Mouse (Mus musculus) stomach, embryonic 16.5 days (tissue): Measurements from ENCODE around the gene Zfp316. TPM values are rescaled to one million over a fixed set of nuclear protein-coding genes. Genes with fewer than 3 reads are reported as not detected.

ENCODE experiments used
- ATAC-seq: fragments of 200-750 bp; cut with Nextera tagmentation; 2 replicates; pipeline ENCODE4 v1.8.0; 2017; ENCODE audit warnings: moderate number of reproducible peaks, moderate TSS enrichment; ENCODE audit not compliant: insufficient read depth, low FRiP score
- H3K27ac ChIP-seq: fragments of 300-500 bp; sonication (generic); 2 replicates; pipeline ENCODE4 v1.5.1; 2014; ENCODE audit warnings: low read length
- H3K27me3 ChIP-seq: fragments of 300-500 bp; sonication (generic); 2 replicates; pipeline ENCODE4 v1.6.1; 2014; ENCODE audit warnings: low read length, control low read depth, mixed read lengths; ENCODE audit not compliant: control insufficient read depth, insufficient read depth
- H3K36me3 ChIP-seq: fragments of 300-500 bp; sonication (generic); 2 replicates; pipeline ENCODE4 v1.6.1; 2014; ENCODE audit warnings: low read length; ENCODE audit not compliant: control insufficient read depth, insufficient read depth
- H3K4me1 ChIP-seq: fragments of 300-500 bp; sonication (generic); 2 replicates; pipeline ENCODE4 v1.6.1; 2014; ENCODE audit warnings: low read length, control low read depth, mixed read lengths; ENCODE audit not compliant: control insufficient read depth, insufficient read depth
- H3K4me2 ChIP-seq: fragments of 300-500 bp; sonication (generic); 2 replicates; pipeline ENCODE4 v1.6.1; 2014; ENCODE audit warnings: low read depth, low read length, mixed read lengths
- H3K4me3 ChIP-seq: fragments of 300-500 bp; sonication (generic); replicated peaks from 2 replicates; pipeline ENCODE4 v1.5.1; 2014; ENCODE audit warnings: mild to moderate bottlenecking, low read length
- H3K9ac ChIP-seq: fragments of 300-500 bp; sonication (generic); 2 replicates; pipeline ENCODE4 v1.6.1; 2014; ENCODE audit warnings: low read length
- H3K9me3 ChIP-seq: fragments of 300-500 bp; sonication (generic); replicated peaks from 2 replicates; pipeline ENCODE4 v1.6.1; 2016; ENCODE audit warnings: low read length, control low read depth; ENCODE audit not compliant: control insufficient read depth
- WGBS: fragments of 180-500 bp; shearing (Covaris S2); extraction: QIAGEN DNeasy Blood & Tissue Kit; methylation state at CpG from one replicate; pipeline ENCODE4 v1.1.7; 2014; 5-methylcytosine and 5-hydroxymethylcytosine counted together
- polyA plus RNA-seq: library from polyadenylated mRNA; unstranded; fragments of >200 nt; fragmentation: Nextera tagmentation; extraction: Ambion mirVana; gene quantifications from 2 replicates; pipeline ENCODE4 v1.2.1, GENCODE M21; 2015

The Zfp316 gene
- polyA plus RNA-seq, 1 experiment from 2014 or later, result 0.74 TPM

GRCm38 (mm10) chr5:143292879-143293278 is 23.1 kb upstream of the Zfp316 start:
- ATAC-seq, result peak; percentile 12; the same call in 1 of the 2 replicates
- Histone ChIP-seq H3K4me3 (peak overlapping the region; percentile 52), H3K36me3 (no peaks in the 10 kb centered on the region), H3K27me3 (peaks cover 58% of the 10 kb centered on the region), H3K4me1 (peaks cover 12% of the 10 kb centered on the region), H3K4me2 (peak overlapping the region; percentile 82), H3K27ac (no peak overlapping the region), H3K9me3 (0 out of 2 replicates have a peak, but pooled peaks cover 3% of the 10 kb centered on the region), H3K9ac (peak overlapping the region; percentile 65)
- WGBS, result 2% methylated on average over 19 of the region's 19 CpGs

GRCm38 (mm10) chr5:143289299-143289698 is 19.5 kb upstream of the Zfp316 start:
- peaks cover 12% of the 10 kb centered on the region for H3K4me1 ChIP-seq
- no peak overlapping the region for H3K4me2 ChIP-seq
- H3K4me3 ChIP-seq, result no peak overlapping the region
- H3K27ac ChIP-seq, result no peak overlapping the region
- no peak overlapping the region for H3K9ac ChIP-seq
- peaks cover 75% of the 10 kb centered on the region for H3K27me3 ChIP-seq
- H3K9me3 ChIP-seq, result no peaks in the 10 kb centered on the region
- WGBS, result 72% methylated on average over 9 of the region's 9 CpGs
- no peak for ATAC-seq
- no peaks in the 10 kb centered on the region for H3K36me3 ChIP-seq

- Histone ChIP-seq H3K4me3 (peak overlapping the region; percentile 31), H3K27ac (no peak overlapping the region), H3K27me3 (peaks cover 67% of the 10 kb centered on the region), H3K4me2 (peak overlapping the region; percentile 46), H3K36me3 (no peaks in the 10 kb centered on the region), H3K9ac (peak overlapping the region; percentile 35; the same call in 1 of the 2 replicates), H3K4me1 (peaks cover 9% of the 10 kb centered on the region), H3K9me3 (no peaks in the 10 kb centered on the region)
- WGBS, result 15% methylated on average over 9 of the region's 9 CpGs
- no peak for ATAC-seq
Measured at GRCm38 (mm10) chr5:143288378-143288911, 18.6 kb upstream of the Zfp316 start.

GRCm38 (mm10) chr5:143287774-143288328 is 18.0 kb upstream of the Zfp316 start:
- H3K4me1 ChIP-seq, result peaks cover 6% of the 10 kb centered on the region; the same call in 1 of the 2 replicates
- H3K4me2 ChIP-seq, result peak overlapping the region; percentile 46
- peaks cover 61% of the 10 kb centered on the region for H3K27me3 ChIP-seq
- H3K36me3 ChIP-seq, result no peaks in the 10 kb centered on the region
- WGBS, result 7% methylated on average over 48 of the region's 48 CpGs
- H3K9ac ChIP-seq, result peak overlapping the region; percentile 35; the same call in 1 of the 2 replicates
- H3K4me3 ChIP-seq, result peak overlapping the region; percentile 31
- ATAC-seq, result no peak
- no peak overlapping the region for H3K27ac ChIP-seq
- H3K9me3 ChIP-seq, result no peaks in the 10 kb centered on the region

GRCm38 (mm10) chr5:143284762-143285161 is 14.9 kb upstream of the Zfp316 start:
- H3K9ac ChIP-seq, result no peak overlapping the region
- no peak overlapping the region for H3K4me3 ChIP-seq
- H3K36me3 ChIP-seq, result no peaks in the 10 kb centered on the region
- peaks cover 38% of the 10 kb centered on the region for H3K27me3 ChIP-seq
- ATAC-seq, result no peak
- no peak overlapping the region for H3K27ac ChIP-seq
- WGBS, result 45% methylated on average over 6 of the region's 6 CpGs
- peaks cover 6% of the 10 kb centered on the region; the same call in 1 of the 2 replicates for H3K4me1 ChIP-seq
- H3K9me3 ChIP-seq, result no peaks in the 10 kb centered on the region
- H3K4me2 ChIP-seq, result no peak overlapping the region

- Histone ChIP-seq H3K4me2 (no peak overlapping the region), H3K27ac (no peak overlapping the region), H3K4me1 (no peaks in the 10 kb centered on the region), H3K9ac (no peak overlapping the region), H3K4me3 (no peak overlapping the region), H3K27me3 (peaks cover 3% of the 10 kb centered on the region; the same call in 1 of the 2 replicates), H3K36me3 (no peaks in the 10 kb centered on the region), H3K9me3 (no peaks in the 10 kb centered on the region)
- ATAC-seq, result no peak
- 38% methylated on average over 10 of the region's 10 CpGs for WGBS
Measured at GRCm38 (mm10) chr5:143279247-143279646, 9.4 kb upstream of the Zfp316 start.

- Histone ChIP-seq H3K4me1 (peaks cover 1% of the 10 kb centered on the region), H3K9me3 (no peaks in the 10 kb centered on the region), H3K36me3 (no peaks in the 10 kb centered on the region), H3K4me2 (no peak overlapping the region), H3K9ac (no peak overlapping the region), H3K27ac (no peak overlapping the region), H3K4me3 (no peak overlapping the region), H3K27me3 (peaks cover 3% of the 10 kb centered on the region; the same call in 1 of the 2 replicates)
- 48% methylated on average over 5 of the region's 5 CpGs for WGBS
- ATAC-seq, result no peak
Measured at GRCm38 (mm10) chr5:143275761-143276160, 5.9 kb upstream of the Zfp316 start.

GRCm38 (mm10) chr5:143272540-143273330 is 2.9 kb upstream of the Zfp316 start:
- ATAC-seq, result 0 out of 2 replicates have a peak, but pooled peaks have one; percentile 11

GRCm38 (mm10) chr5:143272108-143272507 is 2.3 kb upstream of the Zfp316 start:
- Histone ChIP-seq H3K9me3 (no peaks in the 10 kb centered on the region), H3K4me1 (peaks cover 12% of the 10 kb centered on the region), H3K4me2 (no peak overlapping the region), H3K36me3 (no peaks in the 10 kb centered on the region), H3K27me3 (peaks cover 3% of the 10 kb centered on the region; the same call in 1 of the 2 replicates), H3K4me3 (no peak overlapping the region), H3K27ac (no peak overlapping the region), H3K9ac (no peak overlapping the region)
- 71% methylated on average over 3 of the region's 3 CpGs for WGBS
- no peak for ATAC-seq

More at GRCm38 (mm10) chr5:143272540-143273330, 2.9 kb upstream of the Zfp316 start:
- WGBS, result 81% methylated on average over 16 of the region's 16 CpGs
- no peak overlapping the region for H3K9ac ChIP-seq
- H3K36me3 ChIP-seq, result no peaks in the 10 kb centered on the region
- no peak overlapping the region for H3K4me3 ChIP-seq
- H3K4me2 ChIP-seq, result no peak overlapping the region
- H3K27ac ChIP-seq, result no peak overlapping the region
- H3K9me3 ChIP-seq, result no peaks in the 10 kb centered on the region
- H3K4me1 ChIP-seq, result peaks cover 12% of the 10 kb centered on the region
- H3K27me3 ChIP-seq, result peaks cover 3% of the 10 kb centered on the region; the same call in 1 of the 2 replicates
